ENCODE assay signal across 19 mouse cellular contexts in the genomic region with DNA sequence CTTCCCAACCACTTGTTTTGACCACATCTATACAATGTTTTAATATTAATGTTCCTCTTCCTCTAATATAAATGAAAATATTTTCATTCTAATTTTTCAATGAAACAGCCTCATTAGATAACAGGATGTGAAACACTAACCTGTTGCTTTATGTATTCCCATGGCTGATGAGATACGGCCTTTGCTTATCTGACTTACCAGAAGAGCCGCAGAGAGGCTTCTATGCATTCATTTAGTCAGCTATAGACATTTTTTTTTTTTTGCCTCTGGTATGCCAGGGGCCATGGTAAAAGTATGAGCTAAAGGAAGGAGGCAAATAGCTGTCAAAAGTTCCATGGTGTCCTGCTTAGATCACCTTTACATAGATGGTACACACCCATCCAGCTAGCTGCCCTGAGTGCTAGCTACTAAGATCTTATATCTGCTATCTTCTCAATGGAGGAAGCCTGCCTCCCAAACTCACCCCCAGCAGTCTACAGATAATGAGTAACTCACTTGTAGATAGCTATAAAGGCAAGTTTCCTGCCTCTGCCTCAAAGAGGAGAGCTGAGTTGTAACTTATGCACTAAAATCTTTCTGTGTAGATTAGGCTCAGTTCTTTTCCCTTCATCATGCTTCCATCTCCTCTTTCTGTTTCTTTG.
A peak's percentile ranks its signal among the peaks of the same experiment; 100 is the strongest.
DNase-seq lines count a peak whose midpoint lies in the region; ATAC-seq and TF ChIP-seq lines count a peak whose summit lies in the region.
"Had no signal": no experiment of that assay in that cellular context is flagged by ENCODE, and none has a peak within 500 bp of the region (broad histone marks: within the 10 kb centered on the region; RNA-seq: fewer than 3 reads in every experiment).

No protein-coding gene starts in this region.

- H3K9me3 ChIP-seq in G1E (replicated peaks), result no peaks in the 10 kb centered on the region
- no peaks in the 10 kb centered on the region for H3K9me3 ChIP-seq in liver, embryonic 14.5 days (ENCODE audit: control insufficient read depth, low read length)
- H3K9me3 ChIP-seq in forebrain, embryonic 12.5 days, result no peaks in the 10 kb centered on the region
- H3K9me3 ChIP-seq: embryonic facial prominence, embryonic 10.5 days; heart, embryonic 13.5 days; hindbrain, embryonic 15.5 days had no signal

- H3K4me3 ChIP-seq in G1E (ENCODE audit: low read depth, low read length), result no peak overlapping the region
- no peak overlapping the region for H3K4me3 ChIP-seq in liver, embryonic 14.5 days (ENCODE audit: insufficient read depth in 1 of 2, low read depth in 2 of 2, low read length in 2 of 2)
- no peak overlapping the region for H3K4me3 ChIP-seq in forebrain, embryonic 12.5 days (replicated peaks)
- H3K4me3 ChIP-seq: embryonic facial prominence, embryonic 10.5 days; erythroblast, embryonic 14.5 days; gastrocnemius, adult 2 months; heart, embryonic 13.5 days; hindbrain, embryonic 15.5 days had no signal

- peak overlapping the region; percentile 22; the same call in 1 of the 2 replicates for H3K4me2 ChIP-seq in liver, embryonic 14.5 days (ENCODE audit: low read depth)
- H3K4me2 ChIP-seq in forebrain, embryonic 12.5 days, result no peak overlapping the region
- H3K4me2 ChIP-seq: heart, embryonic 13.5 days; hindbrain, embryonic 15.5 days had no signal

- no peak for DNase-seq in G1E (ENCODE audit: low spot score)
- DNase-seq in liver, embryonic 14.5 days (ENCODE audit: low read depth in 3 of 3, low spot score in 3 of 3), result no peak
- DNase-seq in frontal cortex, postnatal 36 days (ENCODE audit: low spot score in 2 of 2), result no peak
- no peak for DNase-seq in thymus, postnatal 10 days (ENCODE audit: low spot score in 2 of 2)
- DNase-seq: adrenal gland, adult 2 months; adrenal gland, postnatal 36 days; cerebellum, adult 2 months; cerebellum, postnatal 10 days; gastrocnemius, adult 2 months; gastrocnemius, postnatal 25 days; heart, postnatal 36 days had no signal

- no peak overlapping the region for H3K9ac ChIP-seq in liver, embryonic 14.5 days (replicated peaks)
- no peak overlapping the region for H3K9ac ChIP-seq in forebrain, embryonic 12.5 days
- H3K9ac ChIP-seq: heart, embryonic 13.5 days; hindbrain, embryonic 15.5 days had no signal

- peaks cover 6% of the 10 kb centered on the region; the same call in 1 of the 2 replicates for H3K4me1 ChIP-seq in G1E (ENCODE audit: insufficient read depth, low read depth, low read length)
- peaks cover 3 to 9% of the 10 kb centered on the region in 2 experiments; a peak in 3 of 4 replicates for H3K4me1 ChIP-seq in liver, embryonic 14.5 days (replicated peaks; ENCODE audit: control insufficient read depth in 2 of 2, insufficient read depth in 2 of 2, low read length in 1 of 2)
- no peaks in the 10 kb centered on the region for H3K4me1 ChIP-seq in forebrain, embryonic 12.5 days
- H3K4me1 ChIP-seq: heart, embryonic 13.5 days; hindbrain, embryonic 15.5 days had no signal

- ATAC-seq in G1E (ENCODE audit: extremely low read depth, insufficient number of reproducible peaks, low FRiP score, poor library complexity, severe bottlenecking), result peak; percentile 80
- peak; percentile 46; the same call in 1 of the 2 replicates for ATAC-seq in erythroid progenitor cell, adult 5-6 weeks (replicated peaks; ENCODE audit: low FRiP score, poor library complexity, severe bottlenecking)
- peak; percentile 70 for ATAC-seq in liver, embryonic 14.5 days (ENCODE audit: insufficient read depth)
- peak; percentile 50 for ATAC-seq in megakaryocyte-erythroid progenitor cell, adult 5-6 weeks (replicated peaks; ENCODE audit: low FRiP score, low TSS enrichment, poor library complexity, severe bottlenecking)
- no peak for ATAC-seq in forebrain, embryonic 12.5 days (ENCODE audit: low FRiP score)
- ATAC-seq: forebrain, embryonic 16.5 days had no signal

- TF ChIP-seq CTCF in G1E (IDR thresholded peaks at IDR 0.05; ENCODE audit: low read depth, low read length), result no peak
- no peak for TF ChIP-seq CTCF in liver, embryonic 14.5 days (IDR thresholded peaks at IDR 0.05; ENCODE audit: low read depth)

- WGBS in liver, embryonic 14.5 days (ENCODE audit: insufficient replicate concordance), result 21% methylated on average over 2 of the region's 2 CpGs
- 89% methylated on average over 2 of the region's 2 CpGs for WGBS in forebrain, embryonic 12.5 days

- no peak overlapping the region for H3K27ac ChIP-seq in liver, embryonic 14.5 days
- H3K27ac ChIP-seq in forebrain, embryonic 12.5 days, result no peak overlapping the region
- H3K27ac ChIP-seq: embryonic facial prominence, embryonic 10.5 days; gastrocnemius, adult 2 months; heart, embryonic 13.5 days; hindbrain, embryonic 15.5 days had no signal

- H3K27me3 ChIP-seq in G1E (ENCODE audit: insufficient read depth, low read length), result no peaks in the 10 kb centered on the region
- H3K27me3 ChIP-seq in liver, embryonic 14.5 days (ENCODE audit: control insufficient read depth, insufficient read depth, low read length), result no peaks in the 10 kb centered on the region
- H3K27me3 ChIP-seq in forebrain, embryonic 12.5 days, result peaks cover 47% of the 10 kb centered on the region
- H3K27me3 ChIP-seq: hindbrain, embryonic 15.5 days had no signal

- no peaks in the 10 kb centered on the region for H3K36me3 ChIP-seq in G1E (replicated peaks)
- no peaks in the 10 kb centered on the region for H3K36me3 ChIP-seq in liver, embryonic 14.5 days (replicated peaks; ENCODE audit: control insufficient read depth, insufficient read depth, low read depth)
- no peaks in the 10 kb centered on the region for H3K36me3 ChIP-seq in forebrain, embryonic 12.5 days (replicated peaks)
- H3K36me3 ChIP-seq: embryonic facial prominence, embryonic 10.5 days; heart, embryonic 13.5 days; hindbrain, embryonic 15.5 days had no signal

- peak; percentile 36; the same call in 1 of the 2 replicates for TF ChIP-seq EP300 in liver, embryonic 14.5 days (IDR thresholded peaks at IDR 0.05; ENCODE audit: low read depth)
